Mouse (Mus musculus) lung, postnatal 0 days (tissue): Measurements from ENCODE around the gene Bphl.

Experiments
- CTCF ChIP-seq: IDR thresholded peaks from 2 replicates; pipeline ENCODE4 v1.5.1; 2016; ENCODE audit warnings: antibody characterized with exemption, mild to moderate bottlenecking
- EP300 ChIP-seq: IDR thresholded peaks from 2 replicates; pipeline ENCODE4 v1.6.1; 2016; ENCODE audit warnings: antibody characterized with exemption, mild to moderate bottlenecking, control low read depth

DNA sequence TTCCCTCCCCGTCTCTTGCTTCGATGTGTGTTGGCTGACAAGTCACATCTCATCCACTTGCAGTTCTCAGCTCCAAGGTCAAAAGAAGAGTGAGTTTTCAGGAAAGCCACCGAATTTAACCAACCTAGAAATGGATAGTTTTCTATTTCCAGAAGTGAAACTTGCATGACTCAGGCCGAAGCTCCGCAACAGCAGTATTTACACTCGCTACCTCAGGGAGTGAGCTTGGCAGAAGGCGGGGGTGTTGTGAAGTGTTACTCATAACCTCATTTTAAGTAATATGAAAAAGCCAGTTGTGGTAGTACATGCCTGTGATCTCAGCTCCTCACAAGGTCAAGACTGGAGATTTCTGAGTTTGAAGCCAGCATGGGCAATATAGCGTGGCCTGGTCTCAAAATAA lies 13.1 kb downstream of the Bphl start:
- TF ChIP-seq EP300 (no peak), CTCF (no peak)
